Mouse (Mus musculus) MEL (cell line): Measurements from ENCODE around the gene Aifm3. TPM values are rescaled to one million over a fixed set of nuclear protein-coding genes. Genes with fewer than 3 reads are reported as not detected.

ENCODE experiments used
- DNase-seq: peaks from one replicate; pipeline ENCODE4 v3.0.0; 2011; ENCODE audit warnings: low read depth, low spot score
- H3K27ac ChIP-seq: 2 replicates; pipeline ENCODE4 v1.5.1; 2012; ENCODE audit warnings: low read depth, mild to moderate bottlenecking, control low read depth, low read length, moderate library complexity; ENCODE audit not compliant: control insufficient read depth
- H3K27me3 ChIP-seq, 2 experiments: fragments of 150-350 bp in 1 of 2; sonication (generic) in 1 of 2; 2 replicates each; pipeline ENCODE4 v1.6.1; 2012; ENCODE audit warnings: low read length in 2 of 2, mild to moderate bottlenecking in 2 of 2, improper control_type of control experiment in 1 of 2, moderate library complexity in 1 of 2; ENCODE audit not compliant: insufficient read depth in 2 of 2, control insufficient read depth in 1 of 2
- H3K36me3 ChIP-seq, 2 experiments: 2 replicates each; pipeline ENCODE4 v1.6.1; 2012 to 2014; ENCODE audit warnings: low read length in 2 of 2, improper control_type of control experiment in 1 of 2, inconsistent platforms in 1 of 2, mild to moderate bottlenecking in 1 of 2; ENCODE audit not compliant: insufficient read depth in 2 of 2, control insufficient read depth in 1 of 2
- H3K4me1 ChIP-seq, 2 experiments: fragments of 150-350 bp in 1 of 2; sonication (generic) in 1 of 2; 2 replicates each; pipeline ENCODE4 v1.6.1; 2012; ENCODE audit warnings: low read length in 2 of 2, improper control_type of control experiment in 1 of 2, mild to moderate bottlenecking in 1 of 2; ENCODE audit not compliant: insufficient read depth in 2 of 2, control insufficient read depth in 1 of 2
- H3K4me3 ChIP-seq, 2 experiments: fragments of 150-350 bp in 1 of 2; sonication (generic) in 1 of 2; 2 replicates each; pipeline ENCODE4 v1.5.1; 2012; ENCODE audit warnings: low read depth in 2 of 2, low read length in 2 of 2, mild to moderate bottlenecking in 2 of 2, moderate library complexity in 2 of 2, control low read depth in 1 of 2, improper control_type of control experiment in 1 of 2; ENCODE audit not compliant: control insufficient read depth in 1 of 2, insufficient read depth in 1 of 2
- H3K79me2 ChIP-seq: 2 replicates; pipeline ENCODE4 v1.6.1; 2012; ENCODE audit warnings: mild to moderate bottlenecking, low read length, moderate library complexity; ENCODE audit not compliant: control insufficient read depth, poor library complexity, insufficient read depth
- H3K9ac ChIP-seq: 2 replicates; pipeline ENCODE4 v1.6.1; 2012; ENCODE audit warnings: low read depth, mild to moderate bottlenecking, control low read depth, low read length, moderate library complexity; ENCODE audit not compliant: control insufficient read depth, poor library complexity, severe bottlenecking
- H3K9me3 ChIP-seq: fragments of 150-350 bp; sonication (generic); replicated peaks from 2 replicates; pipeline ENCODE4 v1.6.1; 2012; ENCODE audit warnings: mild to moderate bottlenecking, low read length, improper control_type of control experiment, moderate library complexity; ENCODE audit not compliant: insufficient read depth
- BHLHE40 ChIP-seq: IDR thresholded peaks from 2 replicates; pipeline ENCODE4 v1.6.1; 2012; ENCODE audit warnings: low read depth, mild to moderate bottlenecking, inconsistent platforms, low read length, improper control_type of control experiment, borderline replicate concordance
- CHD2 ChIP-seq: IDR thresholded peaks from 2 replicates; pipeline ENCODE4 v1.6.1; 2011; ENCODE audit warnings: low read length, improper control_type of control experiment
- CTCF ChIP-seq, 3 experiments: IDR thresholded peaks in 2 of 3; conservative IDR thresholded peaks in 1 of 3; 2 replicates each; pipeline ENCODE4 v1.5.1; 2011 to 2012; ENCODE audit warnings: low read length in 3 of 3, low read depth in 2 of 3, mild to moderate bottlenecking in 2 of 3, improper control_type of control experiment in 1 of 3, inconsistent platforms in 1 of 3, mixed read lengths in 1 of 3, moderate library complexity in 1 of 3; ENCODE audit not compliant: control insufficient read depth in 1 of 3, insufficient read depth in 1 of 3, poor library complexity in 1 of 3, severe bottlenecking in 1 of 3
- EP300 ChIP-seq, 2 experiments: IDR thresholded peaks; 2 replicates each; pipeline ENCODE4 v1.6.1; 2011; ENCODE audit warnings: improper control_type of control experiment in 2 of 2, low read length in 2 of 2, low read depth in 1 of 2, mild to moderate bottlenecking in 1 of 2
- ETS1 ChIP-seq: IDR thresholded peaks from 2 replicates; pipeline ENCODE4 v1.6.1; 2012; ENCODE audit warnings: low read depth, mild to moderate bottlenecking, inconsistent platforms, low read length, improper control_type of control experiment, moderate library complexity
- GATA1 ChIP-seq: IDR thresholded peaks from 2 replicates; pipeline ENCODE4 v1.6.1; 2011; ENCODE audit warnings: low read depth, low read length, improper control_type of control experiment
- JUND ChIP-seq: IDR thresholded peaks from 2 replicates; pipeline ENCODE4 v1.6.1; 2011; ENCODE audit warnings: low read depth, mild to moderate bottlenecking, improper control_type of control experiment, low read length
- MAX ChIP-seq: IDR thresholded peaks from 2 replicates; pipeline ENCODE4 v1.6.1; 2011; ENCODE audit warnings: low read length, improper control_type of control experiment
- MXI1 ChIP-seq: IDR thresholded peaks from 2 replicates; pipeline ENCODE4 v1.6.1; 2011; ENCODE audit warnings: mild to moderate bottlenecking, low read depth, low read length, improper control_type of control experiment
- MYC ChIP-seq: IDR thresholded peaks from 2 replicates; pipeline ENCODE4 v1.6.1; 2011; ENCODE audit warnings: low read depth, mild to moderate bottlenecking, low read length, improper control_type of control experiment, moderate library complexity
- NRF1 ChIP-seq: IDR thresholded peaks from 2 replicates; pipeline ENCODE4 v1.6.1; 2014; ENCODE audit warnings: low read depth, mild to moderate bottlenecking, inconsistent platforms, low read length, improper control_type of control experiment, moderate library complexity; ENCODE audit not compliant: poor library complexity, insufficient read depth, severe bottlenecking
- POLR2AphosphoS5 ChIP-seq: IDR thresholded peaks from 2 replicates; pipeline ENCODE4 v1.6.1; 2012; ENCODE audit warnings: low read depth, borderline replicate concordance, mild to moderate bottlenecking, inconsistent platforms, low read length, moderate library complexity, mixed read lengths
- RAD21 ChIP-seq: IDR thresholded peaks from 2 replicates; pipeline ENCODE4 v1.6.1; 2011; ENCODE audit warnings: mild to moderate bottlenecking, low read depth, low read length, improper control_type of control experiment
- SIN3A ChIP-seq: IDR thresholded peaks from 2 replicates; pipeline ENCODE4 v1.6.1; 2012; ENCODE audit warnings: low read length, improper control_type of control experiment, inconsistent platforms
- SMC3 ChIP-seq: IDR thresholded peaks from 2 replicates; pipeline ENCODE4 v1.6.1; 2011; ENCODE audit warnings: low read depth, low read length, improper control_type of control experiment
- TAL1 ChIP-seq: IDR thresholded peaks from 2 replicates; pipeline ENCODE4 v1.6.1; 2012; ENCODE audit warnings: mild to moderate bottlenecking, inconsistent platforms, low read length, moderate library complexity, mixed read lengths
- TCF12 ChIP-seq: IDR thresholded peaks from 2 replicates; pipeline ENCODE4 v1.6.1; 2014; ENCODE audit warnings: low read depth, mild to moderate bottlenecking, inconsistent platforms, low read length, improper control_type of control experiment, moderate library complexity
- ZC3H11A ChIP-seq: IDR thresholded peaks from 2 replicates; pipeline ENCODE4 v1.6.1; 2012; ENCODE audit warnings: low read depth, mild to moderate bottlenecking, inconsistent platforms, low read length, improper control_type of control experiment
- ZNF384 ChIP-seq: IDR thresholded peaks from 2 replicates; pipeline ENCODE4 v1.6.1; 2012; ENCODE audit warnings: low read depth, mild to moderate bottlenecking, inconsistent platforms, low read length, improper control_type of control experiment
- polyA plus RNA-seq, 2 experiments: library from polyadenylated mRNA; stranded (reverse) in 1 of 2; unstranded in 1 of 2; fragments of >175 nt in 1 of 2; fragments of >200 nt in 1 of 2; gene quantifications; 2 replicates each; pipeline versions ENCODE4 v1.2.1 to v1.2.4; 2012; ENCODE audit warnings: low replicate concordance in 2 of 2, low read depth in 1 of 2; ENCODE audit not compliant: insufficient read length in 2 of 2, insufficient read depth in 1 of 2, missing spikeins in 1 of 2
- total RNA-seq: library from RNA; depleted of rRNA; stranded (reverse); fragments of 300-350 nt; gene quantifications from 2 replicates; pipeline ENCODE4 v1.2.3, GENCODE M21; 2012

The Aifm3 gene
- total and polyA plus RNA-seq, 3 experiments = 0.23 to 0.52 TPM; not detected in 1

DNA sequence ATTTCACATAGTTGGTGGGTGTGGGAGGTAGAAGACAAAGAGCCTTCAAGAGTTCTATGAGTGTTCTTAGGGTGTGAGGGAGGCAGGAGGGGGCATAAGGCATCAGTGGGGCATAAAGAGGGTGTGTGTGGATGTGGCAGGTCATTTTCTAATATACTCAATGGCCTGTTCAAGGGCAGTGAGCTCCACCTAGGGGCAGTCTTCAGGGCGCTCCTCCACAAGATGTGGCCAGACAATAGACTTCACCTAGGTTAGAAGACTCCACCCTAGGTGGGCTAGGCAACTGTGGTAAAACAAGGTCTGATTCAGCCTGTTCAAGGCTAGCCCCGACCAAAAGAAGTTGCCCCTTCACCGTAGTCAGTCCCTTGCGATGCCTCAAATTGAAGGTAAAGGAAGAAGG is 42.9 kb downstream of the Aifm3 start:
- H3K4me3 ChIP-seq = no peak overlapping the region
- TF ChIP-seq CTCF (IDR thresholded peaks at IDR 0.05 in 2 of 3, conservative IDR thresholded peaks at IDR 0.05 in 1 of 3; ENCODE audit: control insufficient read depth in 1 of 3, insufficient read depth in 1 of 3, low read depth in 2 of 3, low read length in 3 of 3, poor library complexity in 1 of 3, severe bottlenecking in 1 of 3) (peak; percentile 13 to 62 (median 48); a peak in 4 of 6 replicates), RAD21 (peak; percentile 60), SMC3 (peak; percentile 41), ZC3H11A (peak; percentile 35; the same call in 1 of the 2 replicates), ZNF384 (no peak)
- TF ChIP-seq, all 39 proteins: peak for 4
- no peak overlapping the region for H3K27ac ChIP-seq
- DNase-seq = peak; percentile 51
- H3K79me2 ChIP-seq = peaks cover 18% of the 10 kb centered on the region
- H3K9ac ChIP-seq = no peak overlapping the region
- H3K27me3 ChIP-seq = peaks cover 0 to 4% of the 10 kb centered on the region in 2 experiments; a peak in 1 of 4 replicates
- no peaks in the 10 kb centered on the region for H3K9me3 ChIP-seq
- peaks cover 0 to 13% of the 10 kb centered on the region in 2 experiments; a peak in 2 of 4 replicates for H3K4me1 ChIP-seq
- peaks cover 0 to 12% of the 10 kb centered on the region in 2 experiments; a peak in 2 of 4 replicates for H3K36me3 ChIP-seq

DNA sequence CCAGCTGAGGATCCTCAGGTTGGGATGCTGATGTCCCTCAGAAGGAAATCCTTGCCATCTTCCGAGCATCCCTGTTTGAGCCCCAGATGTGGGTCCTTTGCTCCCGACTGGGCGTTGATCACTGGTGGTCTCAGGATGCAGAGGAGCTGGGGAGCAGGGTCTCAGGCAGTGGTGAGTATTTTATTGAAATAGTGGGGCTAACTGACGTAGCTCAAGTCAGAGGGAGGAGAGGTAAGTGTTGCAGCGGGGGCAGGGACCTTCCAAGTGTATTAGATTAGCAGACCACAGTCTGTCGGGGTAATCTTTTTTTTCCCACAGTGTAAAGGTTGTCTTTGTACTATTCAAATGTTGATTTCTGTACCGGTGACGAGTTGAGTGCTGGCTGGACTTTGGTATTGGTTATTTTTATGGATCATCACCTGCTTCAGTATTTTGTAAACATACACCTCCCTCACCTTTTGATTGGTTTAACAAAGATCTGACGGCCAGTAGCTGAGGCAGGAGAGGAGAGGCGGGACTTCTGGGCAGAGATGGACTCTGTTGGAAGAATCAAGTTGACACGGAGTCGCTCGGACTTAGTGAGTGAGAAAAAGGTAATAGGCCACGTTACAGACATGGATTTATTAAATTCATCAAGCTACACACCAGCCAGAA is 43.4 kb downstream of the Aifm3 start:
- Histone ChIP-seq H3K9me3 (no peaks in the 10 kb centered on the region), H3K27ac (no peak overlapping the region), H3K36me3 (peaks cover 0 to 12% of the 10 kb centered on the region in 2 experiments; a peak in 2 of 4 replicates), H3K4me3 (no peak overlapping the region), H3K27me3 (peaks cover 0 to 4% of the 10 kb centered on the region in 2 experiments; a peak in 1 of 4 replicates), H3K79me2 (peaks cover 18% of the 10 kb centered on the region), H3K4me1 (peaks cover 0 to 13% of the 10 kb centered on the region in 2 experiments; a peak in 2 of 4 replicates), H3K9ac (no peak overlapping the region)
- no peak for DNase-seq
- TF ChIP-seq JUND (no peak), SIN3A (no peak), MYC (no peak), ETS1 (no peak), EP300 (IDR thresholded peaks at IDR 0.05; ENCODE audit: low read depth in 1 of 2, low read length in 2 of 2) (no peak), BHLHE40 (no peak), POLR2AphosphoS5 (no peak), NRF1 (no peak), CHD2 (no peak), SMC3 (no peak), TCF12 (no peak), GATA1 (no peak), TAL1 (no peak), MAX (no peak), RAD21 (no peak), MXI1 (no peak)
